Mouse (Mus musculus) olfactory bulb, adult 2 months (tissue): ENCODE results near the gene Trp53rkb. TPM values are rescaled to one million over a fixed set of nuclear protein-coding genes. Genes with fewer than 3 reads are reported as not detected.

Experiments used
- H3K27ac ChIP-seq: fragments of 200-500 bp; 2 replicates; pipeline ENCODE4 v1.5.1; 2012; ENCODE audit warnings: low read depth, low read length; ENCODE audit not compliant: insufficient read depth
- H3K4me1 ChIP-seq: fragments of 200-500 bp; 2 replicates; pipeline ENCODE4 v1.6.1; 2012; ENCODE audit warnings: low read length; ENCODE audit not compliant: control insufficient read depth, insufficient read depth
- H3K4me3 ChIP-seq: fragments of 200-500 bp; 2 replicates; pipeline ENCODE4 v1.5.1; 2012; ENCODE audit warnings: mild to moderate bottlenecking, low read depth, low read length, moderate library complexity; ENCODE audit not compliant: insufficient read depth
- CTCF ChIP-seq: fragments of 200-500 bp; IDR thresholded peaks from 2 replicates; pipeline ENCODE4 v1.5.1; 2012; ENCODE audit warnings: low read depth, mild to moderate bottlenecking, low read length, moderate library complexity; ENCODE audit not compliant: insufficient read depth
- POLR2A ChIP-seq: fragments of 200-500 bp; IDR thresholded peaks from 2 replicates; pipeline ENCODE4 v1.6.1; 2012; ENCODE audit warnings: mild to moderate bottlenecking, low read depth, low read length, moderate library complexity; ENCODE audit not compliant: insufficient read depth
- WGBS: fragments of 180-500 bp; shearing (Covaris S2); methylation state at CpG from one replicate; pipeline ENCODE4 v1.1.7; 2018; 5-methylcytosine and 5-hydroxymethylcytosine counted together
- polyA plus RNA-seq: library from polyadenylated mRNA; stranded (reverse); fragments of >200 nt; gene quantifications from 2 replicates; pipeline ENCODE4 v1.2.4, GENCODE M21; 2012; ENCODE audit warnings: low replicate concordance; ENCODE audit not compliant: missing spikeins, insufficient read depth, insufficient read length

Trp53rkb gene
- polyA plus RNA-seq, 1 experiment = not detected

GRCm38 (mm10) chr2:166764051-166764450 is 28.3 kb upstream of the Trp53rkb start:
- no peak overlapping the region for H3K27ac ChIP-seq
- 61% methylated on average over 5 of the region's 5 CpGs for WGBS
- TF ChIP-seq CTCF (no peak), POLR2A (no peak)
- H3K4me1 ChIP-seq = no peaks in the 10 kb centered on the region
- no peak overlapping the region for H3K4me3 ChIP-seq

DNA sequence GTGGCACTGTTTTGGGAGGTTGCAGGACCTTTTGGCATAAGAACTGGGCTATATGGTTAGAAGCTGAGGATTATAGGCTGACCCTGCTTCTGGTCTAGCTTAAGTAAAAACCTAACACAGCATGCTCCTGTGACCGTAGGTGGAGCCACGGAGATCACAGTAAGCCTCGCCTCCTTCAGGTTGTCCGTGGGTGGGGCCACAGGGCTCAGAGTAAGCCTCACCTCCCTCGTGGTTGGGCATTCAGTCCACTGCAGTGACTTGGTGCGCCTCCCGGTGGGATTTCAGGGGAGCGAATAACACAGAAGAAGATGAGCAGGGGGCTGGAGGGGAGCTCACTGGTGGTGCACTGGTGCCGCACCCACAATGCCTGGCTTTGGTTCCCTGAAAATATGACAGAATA is 24.7 kb upstream of the Trp53rkb start:
- no peak for TF ChIP-seq CTCF
- H3K27ac ChIP-seq = no peak overlapping the region
- no peaks in the 10 kb centered on the region for H3K4me1 ChIP-seq
- whole genome bisulfite sequencing = 81% methylated on average over 9 of the region's 9 CpGs
- H3K4me3 ChIP-seq = no peak overlapping the region

GRCm38 (mm10) chr2:166771396-166771795 is 20.9 kb upstream of the Trp53rkb start:
- H3K4me1 ChIP-seq = no peaks in the 10 kb centered on the region
- no peak overlapping the region for H3K27ac ChIP-seq
- no peak overlapping the region for H3K4me3 ChIP-seq
- TF ChIP-seq POLR2A (no peak), CTCF (no peak)
- WGBS = 82% methylated on average over 11 of the region's 11 CpGs

DNA sequence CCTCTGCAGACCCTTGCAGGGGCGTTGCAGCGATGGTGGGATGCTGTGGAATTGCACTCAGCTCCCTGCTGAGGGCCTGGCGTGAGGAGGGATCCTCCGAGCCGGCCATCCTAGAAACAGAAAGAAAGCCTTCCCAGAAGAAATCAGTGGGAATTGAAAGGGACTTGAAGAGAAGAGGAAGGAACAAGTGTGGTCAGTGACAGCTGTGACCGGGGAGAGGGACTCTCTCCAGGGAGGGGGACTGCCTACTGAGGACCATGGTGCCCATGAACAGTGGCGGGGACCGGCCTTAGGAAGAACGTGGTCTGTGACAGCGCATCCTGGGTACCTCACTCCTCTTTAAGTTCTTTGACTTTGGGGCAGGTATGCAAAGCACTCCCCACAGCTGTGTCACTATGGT is 18.7 kb upstream of the Trp53rkb start:
- TF ChIP-seq CTCF (no peak), POLR2A (no peak)
- Histone ChIP-seq H3K27ac (no peak overlapping the region), H3K4me1 (no peaks in the 10 kb centered on the region), H3K4me3 (no peak overlapping the region)
- 84% methylated on average over 10 of the region's 10 CpGs for WGBS

DNA sequence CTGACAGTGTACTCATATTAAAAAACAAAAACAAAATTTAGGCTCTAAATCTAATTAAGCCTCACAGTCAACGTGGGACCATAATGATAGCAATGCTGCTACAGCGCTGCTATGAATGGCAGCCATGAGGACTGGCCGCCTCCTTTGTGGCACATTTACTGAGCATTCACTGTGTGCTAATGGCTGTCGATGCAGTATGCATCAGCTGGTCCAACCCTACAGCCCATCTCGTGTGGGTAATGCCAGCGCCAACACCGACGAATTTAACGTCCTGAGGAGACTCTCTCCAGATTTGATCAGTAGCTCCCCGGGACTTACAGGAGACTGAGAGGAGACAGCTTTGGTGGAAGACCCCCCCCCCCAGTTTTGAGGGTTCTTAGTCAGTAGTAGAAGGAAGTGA is 18.1 kb upstream of the Trp53rkb start:
- H3K4me1 ChIP-seq = no peaks in the 10 kb centered on the region
- no peak overlapping the region for H3K4me3 ChIP-seq
- TF ChIP-seq CTCF = no peak
- 80% methylated on average over 10 of the region's 10 CpGs for WGBS
- no peak overlapping the region for H3K27ac ChIP-seq

GRCm38 (mm10) chr2:166775357-166775893 is 16.9 kb upstream of the Trp53rkb start:
- Histone ChIP-seq H3K27ac (no peak overlapping the region), H3K4me1 (no peaks in the 10 kb centered on the region), H3K4me3 (no peak overlapping the region)
- TF ChIP-seq POLR2A (no peak), CTCF (no peak)
- WGBS = 77% methylated on average over 11 of the region's 11 CpGs

DNA sequence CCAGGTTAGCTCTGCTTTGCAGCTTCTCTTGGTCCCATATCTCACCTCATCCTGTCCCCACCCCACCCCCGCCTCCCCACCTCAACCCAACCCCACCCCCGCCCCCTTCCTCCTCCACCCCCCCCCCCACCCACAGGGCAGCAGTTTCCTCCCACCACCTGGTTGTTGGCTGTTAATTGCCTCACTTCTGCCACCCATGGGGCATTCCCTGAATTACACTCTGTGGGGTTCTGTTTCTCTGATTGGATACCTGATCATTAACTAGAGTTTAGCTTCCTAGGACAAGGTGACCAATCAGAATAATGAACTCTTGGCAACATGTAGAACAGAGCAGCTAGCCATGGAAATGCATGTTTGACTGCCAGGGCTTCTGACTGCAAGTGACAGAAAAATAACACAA is 16.1 kb upstream of the Trp53rkb start:
- no peak for TF ChIP-seq POLR2A
- TF ChIP-seq CTCF = no peak
- H3K4me1 ChIP-seq = peaks cover 3% of the 10 kb centered on the region; the same call in 1 of the 2 replicates
- no peak overlapping the region for H3K4me3 ChIP-seq
- H3K27ac ChIP-seq = no peak overlapping the region
- WGBS = 43% methylated on average over 1 of the region's 2 CpGs

DNA sequence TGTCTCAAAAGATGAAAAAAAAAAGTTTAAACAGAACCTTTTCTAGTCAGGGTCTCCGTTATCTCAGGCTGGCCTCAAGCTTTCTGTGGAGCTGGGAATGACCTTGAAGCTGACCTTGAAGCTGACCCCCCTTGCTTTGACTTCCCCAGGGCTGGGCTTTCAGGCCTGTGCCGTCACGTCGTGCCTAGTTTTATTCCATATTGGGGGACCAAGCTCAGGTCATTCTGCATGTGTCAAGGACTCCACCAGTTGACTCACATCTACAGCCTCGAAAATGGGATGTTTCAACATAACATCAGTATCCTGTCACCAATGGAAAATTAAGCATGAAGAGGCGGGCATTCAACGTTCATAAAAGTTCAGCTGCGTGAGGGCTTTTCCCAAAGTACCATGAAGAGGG is 12.4 kb upstream of the Trp53rkb start:
- H3K4me3 ChIP-seq = no peak overlapping the region
- WGBS = 92% methylated on average over 8 of the region's 8 CpGs
- no peak for TF ChIP-seq CTCF
- no peak for TF ChIP-seq POLR2A
- no peak overlapping the region for H3K27ac ChIP-seq
- H3K4me1 ChIP-seq = peaks cover 3% of the 10 kb centered on the region; the same call in 1 of the 2 replicates

DNA sequence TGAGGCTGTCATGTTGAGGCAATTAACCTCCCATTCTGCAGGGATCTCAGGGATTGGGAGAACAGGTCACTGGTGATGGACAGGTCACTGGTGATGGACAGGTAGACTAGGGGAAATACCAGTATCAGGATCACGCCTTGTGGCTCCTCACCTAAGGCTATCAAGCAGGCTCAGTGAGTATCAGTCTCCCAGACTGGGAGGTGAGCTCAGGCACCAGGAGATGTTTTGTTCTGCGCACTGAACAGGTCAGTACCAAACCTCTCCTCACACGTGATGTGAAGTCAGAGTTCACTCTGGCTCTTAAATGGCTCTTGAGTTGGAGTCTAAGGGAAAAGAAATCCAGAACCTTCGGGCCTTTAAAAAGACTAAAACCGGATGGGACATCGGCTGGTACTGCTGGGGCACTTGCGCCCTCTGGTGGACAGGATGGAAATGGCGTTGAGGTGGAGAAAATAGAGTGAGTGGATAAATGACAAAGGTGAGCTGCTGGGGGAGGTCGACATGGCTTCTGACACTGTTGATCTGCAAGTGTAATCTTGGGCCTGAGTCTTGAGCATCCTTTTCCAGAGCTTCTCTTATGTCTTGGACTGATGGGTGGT is 11.3 kb upstream of the Trp53rkb start:
- TF ChIP-seq CTCF (peak; percentile 79), POLR2A (no peak)
- peaks cover 5% of the 10 kb centered on the region for H3K4me1 ChIP-seq
- H3K4me3 ChIP-seq = no peak overlapping the region
- H3K27ac ChIP-seq = no peak overlapping the region
- WGBS = 14% methylated on average over 9 of the region's 9 CpGs

GRCm38 (mm10) chr2:166784376-166784775 is 8.0 kb upstream of the Trp53rkb start:
- Histone ChIP-seq H3K4me1 (peaks cover 7% of the 10 kb centered on the region), H3K27ac (no peak overlapping the region), H3K4me3 (no peak overlapping the region)
- WGBS = 74% methylated on average over 6 of the region's 6 CpGs
- TF ChIP-seq CTCF (no peak), POLR2A (no peak)
